Mouse (Mus musculus): Measurements from ENCODE around the gene Ovol3. TPM values are rescaled to one million over a fixed set of nuclear protein-coding genes. Genes with fewer than 3 reads are reported as not detected.
"Not testable (repeated sequence)": the region's sequence is repeated elsewhere in the genome, so short reads cannot be mapped to it uniquely, and the experiment has no call there.

The Ovol3 gene
- polyA plus RNA-seq, 1 experiment from 2014 or later, result not detected

- ATAC-seq (ENCODE audit: low read depth), result no peak
- no peaks in the 10 kb centered on the region for H3K27me3 ChIP-seq (ENCODE audit: control insufficient read depth, insufficient read depth, low read depth, low read length)
- H3K4me2 ChIP-seq (ENCODE audit: low read depth, low read length), result no peak overlapping the region
- H3K36me3 ChIP-seq (ENCODE audit: control insufficient read depth, insufficient read depth, low read length), result 0 out of 2 replicates have a peak, but pooled peaks cover 4% of the 10 kb centered on the region
- H3K27ac ChIP-seq (ENCODE audit: low read length), result no peak overlapping the region
- no peak overlapping the region for H3K9ac ChIP-seq (ENCODE audit: low read length)
- 65% methylated on average over 3 of the region's 3 CpGs for WGBS
- no peaks in the 10 kb centered on the region for H3K4me1 ChIP-seq (replicated peaks; ENCODE audit: control insufficient read depth, insufficient read depth, low read length)
- H3K4me3 ChIP-seq (ENCODE audit: low read length), result no peak overlapping the region
- no peaks in the 10 kb centered on the region for H3K9me3 ChIP-seq (ENCODE audit: control insufficient read depth, low read length)
These were observed 31.3 kb upstream of the Ovol3 start for GRCm38 (mm10) chr7:30266780-30267179.

DNA sequence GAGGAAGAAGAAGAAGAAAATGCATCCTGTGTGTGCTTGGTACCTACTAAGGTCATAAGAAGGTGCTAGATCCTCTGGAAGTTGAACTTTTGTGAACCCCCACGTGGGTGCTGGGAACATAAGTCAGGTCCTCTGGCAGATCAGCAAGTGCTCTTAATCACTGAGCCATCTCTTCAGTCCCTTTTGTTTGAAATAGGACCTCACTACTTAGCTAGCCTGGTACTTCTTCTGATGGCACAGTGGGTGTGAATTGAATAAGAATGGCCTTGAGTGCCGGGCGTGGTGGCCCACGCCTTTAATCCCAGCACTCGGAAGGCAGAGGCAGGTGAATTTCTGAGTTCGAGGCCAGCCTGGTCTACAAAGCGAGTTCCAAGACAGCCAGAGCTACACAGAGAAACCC lies 30.4 kb upstream of the Ovol3 start:
- H3K4me3 ChIP-seq (ENCODE audit: low read length), result no peak overlapping the region
- no peaks in the 10 kb centered on the region for H3K9me3 ChIP-seq (ENCODE audit: control insufficient read depth, low read length)

GRCm38 (mm10) chr7:30265531-30265930 lies 30.0 kb upstream of the Ovol3 start:
- Histone ChIP-seq H3K9me3 (ENCODE audit: control insufficient read depth, low read length) (no peaks in the 10 kb centered on the region), H3K9ac (ENCODE audit: low read length) (no peak overlapping the region), H3K4me3 (ENCODE audit: low read length) (no peak overlapping the region), H3K36me3 (ENCODE audit: control insufficient read depth, insufficient read depth, low read length) (peaks cover 4% of the 10 kb centered on the region; the same call in 1 of the 2 replicates), H3K4me2 (ENCODE audit: low read depth, low read length) (no peak overlapping the region), H3K27me3 (ENCODE audit: control insufficient read depth, insufficient read depth, low read depth, low read length) (no peaks in the 10 kb centered on the region), H3K27ac (ENCODE audit: low read length) (no peak overlapping the region), H3K4me1 (replicated peaks; ENCODE audit: control insufficient read depth, insufficient read depth, low read length) (no peaks in the 10 kb centered on the region)
- no peak for ATAC-seq (ENCODE audit: low read depth)
- WGBS, result 92% methylated on average over 5 of the region's 5 CpGs

More for the DNA sequence above, 30.4 kb upstream of the Ovol3 start:
- WGBS, result 88% methylated on average over 7 of the region's 7 CpGs
- Histone ChIP-seq H3K27me3 (ENCODE audit: control insufficient read depth, insufficient read depth, low read depth, low read length) (no peaks in the 10 kb centered on the region), H3K9ac (ENCODE audit: low read length) (no peak overlapping the region), H3K4me2 (ENCODE audit: low read depth, low read length) (no peak overlapping the region), H3K27ac (ENCODE audit: low read length) (no peak overlapping the region), H3K36me3 (ENCODE audit: control insufficient read depth, insufficient read depth, low read length) (peaks cover 4% of the 10 kb centered on the region; the same call in 1 of the 2 replicates), H3K4me1 (replicated peaks; ENCODE audit: control insufficient read depth, insufficient read depth, low read length) (no peaks in the 10 kb centered on the region)
- no peak for ATAC-seq (ENCODE audit: low read depth)

DNA sequence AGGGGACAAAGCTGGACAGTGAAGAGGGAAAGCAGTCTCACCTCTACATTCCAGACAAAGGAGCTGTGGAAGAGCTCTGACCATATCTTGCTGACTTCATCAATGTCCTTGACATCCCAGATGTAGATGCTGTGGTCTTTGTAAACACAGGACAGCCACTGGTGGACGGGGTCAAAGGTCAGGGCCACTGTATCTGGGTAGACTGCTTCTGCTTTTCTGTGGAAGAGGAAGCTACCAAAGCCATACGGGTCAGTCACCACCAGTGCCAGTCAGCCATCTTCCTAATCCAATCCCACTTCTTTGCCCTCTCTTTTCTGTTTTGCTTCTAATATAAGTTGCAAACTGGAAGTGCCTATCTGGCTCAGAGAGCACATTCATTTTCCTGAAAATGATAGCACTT lies 29.5 kb upstream of the Ovol3 start:
- Histone ChIP-seq H3K27me3 (ENCODE audit: control insufficient read depth, insufficient read depth, low read depth, low read length) (no peaks in the 10 kb centered on the region), H3K9ac (ENCODE audit: low read length) (no peak overlapping the region), H3K36me3 (ENCODE audit: control insufficient read depth, insufficient read depth, low read length) (peaks cover 4% of the 10 kb centered on the region; the same call in 1 of the 2 replicates), H3K9me3 (ENCODE audit: control insufficient read depth, low read length) (no peaks in the 10 kb centered on the region), H3K4me3 (ENCODE audit: low read length) (no peak overlapping the region), H3K4me1 (replicated peaks; ENCODE audit: control insufficient read depth, insufficient read depth, low read length) (no peaks in the 10 kb centered on the region), H3K4me2 (ENCODE audit: low read depth, low read length) (no peak overlapping the region), H3K27ac (ENCODE audit: low read length) (no peak overlapping the region)
- no peak for ATAC-seq (ENCODE audit: low read depth)
- 63% methylated on average over 2 of the region's 2 CpGs for WGBS

DNA sequence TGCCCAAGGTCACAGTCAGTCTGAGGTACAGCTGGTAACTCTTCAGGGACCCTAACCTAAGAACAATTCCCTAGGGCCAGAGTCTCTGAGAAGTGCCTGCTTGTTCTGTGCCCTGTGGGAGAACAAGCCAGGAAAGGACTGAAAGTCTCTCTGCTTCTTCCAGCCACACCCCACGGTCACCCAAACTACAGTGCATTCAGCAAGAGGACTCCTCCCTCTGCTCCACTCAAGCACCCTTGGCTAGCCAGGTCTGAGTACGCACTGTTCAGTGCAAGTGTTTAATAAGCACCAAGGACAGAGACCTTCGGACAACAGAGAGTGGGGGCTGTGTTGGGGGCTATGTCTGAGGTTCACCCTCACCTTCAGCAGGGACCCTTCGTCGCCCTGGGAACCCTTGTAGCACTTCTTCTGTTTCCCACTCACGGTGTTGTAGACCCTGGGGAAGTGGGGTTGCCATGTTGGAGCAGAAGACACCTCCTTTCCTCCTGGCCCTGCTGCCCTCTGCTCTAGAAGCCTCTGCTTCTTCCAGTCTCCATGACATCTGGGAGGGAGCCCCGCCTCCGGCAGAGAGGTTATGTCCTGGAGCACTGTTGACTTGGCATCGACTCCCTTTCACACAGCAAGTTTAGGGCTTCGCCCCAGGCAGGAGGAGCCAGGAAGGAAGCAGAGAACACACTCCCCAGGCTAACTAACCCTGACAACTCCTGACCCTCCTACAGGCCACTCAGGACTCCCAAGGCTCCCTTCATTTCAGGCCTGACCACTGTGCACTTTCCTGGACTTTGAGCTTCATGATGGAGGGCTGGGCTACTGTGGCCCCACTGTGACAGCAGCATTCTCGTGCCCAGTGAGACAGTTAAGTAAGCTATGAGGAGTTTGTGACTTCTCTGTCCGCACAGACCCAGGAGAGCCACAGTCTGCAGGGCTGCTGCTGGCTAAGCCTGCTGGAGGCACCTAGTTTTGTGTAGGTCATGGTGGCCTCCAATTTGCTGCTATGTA lies 16.7 kb upstream of the Ovol3 start:
- H3K27me3 ChIP-seq (ENCODE audit: control insufficient read depth, insufficient read depth, low read depth, low read length), result no peaks in the 10 kb centered on the region
- H3K4me1 ChIP-seq (replicated peaks; ENCODE audit: control insufficient read depth, insufficient read depth, low read length), result no peaks in the 10 kb centered on the region
- no peak overlapping the region for H3K4me2 ChIP-seq (ENCODE audit: low read depth, low read length)
- H3K27ac ChIP-seq (ENCODE audit: low read length), result no peak overlapping the region
- H3K36me3 ChIP-seq (ENCODE audit: control insufficient read depth, insufficient read depth, low read length), result peaks cover 4% of the 10 kb centered on the region; the same call in 1 of the 2 replicates
- H3K4me3 ChIP-seq (ENCODE audit: low read length), result no peak overlapping the region
- ATAC-seq (ENCODE audit: low read depth), result peak; percentile 45; the same call in 1 of the 2 replicates
- WGBS, result 61% methylated on average over 12 of the region's 12 CpGs
- H3K9ac ChIP-seq (ENCODE audit: low read length), result no peak overlapping the region
- H3K9me3 ChIP-seq (ENCODE audit: control insufficient read depth, low read length), result no peaks in the 10 kb centered on the region

- not testable (repeated sequence) for H3K36me3 ChIP-seq (ENCODE audit: control insufficient read depth, insufficient read depth, low read length)
These were observed 1.8 kb upstream of the Ovol3 start for GRCm38 (mm10) chr7:30237374-30237773.

DNA sequence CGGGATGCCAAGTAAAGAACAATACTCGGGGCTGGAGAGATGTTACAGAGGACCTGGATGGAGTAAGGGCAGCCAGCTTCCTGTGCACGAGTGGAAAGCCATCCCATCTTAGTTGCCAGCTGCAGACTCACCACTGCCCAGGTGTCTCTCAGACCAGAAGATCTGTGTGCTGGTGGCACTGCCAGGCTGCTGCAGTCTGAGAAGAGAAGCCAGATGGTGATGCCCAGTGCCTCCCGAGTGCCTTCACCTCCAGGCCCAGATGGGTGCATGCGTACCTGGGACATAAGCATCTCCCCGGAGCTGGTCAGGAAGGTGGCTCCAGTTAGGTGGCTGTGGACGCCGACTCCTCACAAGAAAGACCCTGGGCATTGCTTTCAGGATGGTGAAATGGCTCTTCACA lies 434 bp downstream of the Ovol3 start:
- no peaks in the 10 kb centered on the region for H3K9me3 ChIP-seq (ENCODE audit: control insufficient read depth, low read length)
- no peak for ATAC-seq (ENCODE audit: low read depth)
- H3K27ac ChIP-seq (ENCODE audit: low read length), result no peak overlapping the region
- no peaks in the 10 kb centered on the region; the same call in 1 of the 2 replicates for H3K36me3 ChIP-seq (ENCODE audit: control insufficient read depth, insufficient read depth, low read length)
- no peak overlapping the region for H3K9ac ChIP-seq (ENCODE audit: low read length)
- H3K4me2 ChIP-seq (ENCODE audit: low read depth, low read length), result no peak overlapping the region
- H3K4me1 ChIP-seq (replicated peaks; ENCODE audit: control insufficient read depth, insufficient read depth, low read length), result peaks cover 6% of the 10 kb centered on the region
- whole genome bisulfite sequencing, result 83% methylated on average over 8 of the region's 8 CpGs
- H3K4me3 ChIP-seq (ENCODE audit: low read length), result no peak overlapping the region
- no peaks in the 10 kb centered on the region for H3K27me3 ChIP-seq (ENCODE audit: control insufficient read depth, insufficient read depth, low read depth, low read length)

More at GRCm38 (mm10) chr7:30237374-30237773, 1.8 kb upstream of the Ovol3 start:
- not testable (repeated sequence) for H3K9ac ChIP-seq (ENCODE audit: low read length); H3K27me3 ChIP-seq (ENCODE audit: control insufficient read depth, insufficient read depth, low read depth, low read length); H3K4me3 ChIP-seq (ENCODE audit: low read length); H3K4me2 ChIP-seq (ENCODE audit: low read depth, low read length); H3K4me1 ChIP-seq (replicated peaks; ENCODE audit: control insufficient read depth, insufficient read depth, low read length); H3K9me3 ChIP-seq (ENCODE audit: control insufficient read depth, low read length); H3K27ac ChIP-seq (ENCODE audit: low read length); ATAC-seq (ENCODE audit: low read depth)
- WGBS, result 77% methylated on average over 3 of the region's 3 CpGs

GRCm38 (mm10) chr7:30234276-30234858 lies 1.2 kb downstream of the Ovol3 start:
- WGBS, result 86% methylated on average over 15 of the region's 15 CpGs

DNA sequence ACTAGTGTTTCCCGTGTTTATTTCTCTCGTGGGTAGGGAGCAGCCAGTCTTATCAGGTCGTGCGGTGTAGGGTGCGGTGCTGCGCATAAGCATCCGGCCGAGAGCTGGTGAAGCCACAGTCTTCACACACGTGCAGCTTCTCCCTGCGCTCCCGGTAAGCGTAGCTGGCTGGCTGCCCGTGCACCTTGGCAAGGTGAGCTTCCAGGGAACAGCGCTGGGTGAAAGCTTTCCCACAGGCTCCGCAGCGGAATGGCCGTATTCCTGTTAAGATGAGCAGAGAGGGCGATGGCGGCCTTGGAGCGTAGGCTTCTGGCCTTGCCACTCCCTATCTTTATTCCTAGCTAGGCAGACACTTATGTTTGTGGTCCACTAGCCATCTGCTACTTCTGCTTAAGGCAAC lies 2.1 kb downstream of the Ovol3 start:
- H3K9ac ChIP-seq (ENCODE audit: low read length), result no peak overlapping the region
- peak overlapping the region; percentile 73 for H3K4me2 ChIP-seq (ENCODE audit: low read depth, low read length)
- ATAC-seq (ENCODE audit: low read depth), result no peak
- H3K27me3 ChIP-seq (ENCODE audit: control insufficient read depth, insufficient read depth, low read depth, low read length), result no peaks in the 10 kb centered on the region
- H3K36me3 ChIP-seq (ENCODE audit: control insufficient read depth, insufficient read depth, low read length), result peaks cover 3% of the 10 kb centered on the region; the same call in 1 of the 2 replicates
- no peak overlapping the region for H3K27ac ChIP-seq (ENCODE audit: low read length)
- 87% methylated on average over 20 of the region's 20 CpGs for WGBS
- peaks cover 6% of the 10 kb centered on the region for H3K4me1 ChIP-seq (replicated peaks; ENCODE audit: control insufficient read depth, insufficient read depth, low read length)
- no peaks in the 10 kb centered on the region for H3K9me3 ChIP-seq (ENCODE audit: control insufficient read depth, low read length)
- no peak overlapping the region for H3K4me3 ChIP-seq (ENCODE audit: low read length)

More at GRCm38 (mm10) chr7:30234276-30234858, 1.2 kb downstream of the Ovol3 start:
- H3K4me1 ChIP-seq (replicated peaks; ENCODE audit: control insufficient read depth, insufficient read depth, low read length), result peaks cover 6% of the 10 kb centered on the region
- no peak overlapping the region for H3K4me3 ChIP-seq (ENCODE audit: low read length)
- H3K4me2 ChIP-seq (ENCODE audit: low read depth, low read length), result no peak overlapping the region
- H3K36me3 ChIP-seq (ENCODE audit: control insufficient read depth, insufficient read depth, low read length), result peaks cover 3% of the 10 kb centered on the region; the same call in 1 of the 2 replicates
- no peak for ATAC-seq (ENCODE audit: low read depth)
- no peak overlapping the region for H3K9ac ChIP-seq (ENCODE audit: low read length)
- H3K9me3 ChIP-seq (ENCODE audit: control insufficient read depth, low read length), result no peaks in the 10 kb centered on the region
- no peaks in the 10 kb centered on the region for H3K27me3 ChIP-seq (ENCODE audit: control insufficient read depth, insufficient read depth, low read depth, low read length)
- H3K27ac ChIP-seq (ENCODE audit: low read length), result no peak overlapping the region
